ENCODE assay signal across 17 mouse cellular contexts in genomic region chr13:23928637-23929036, GRCm38 (mm10). TPM values are rescaled to one million over a fixed set of nuclear protein-coding genes. Genes with fewer than 3 reads are reported as not detected.
DNase-seq lines count a peak whose midpoint lies in the region; ATAC-seq and TF ChIP-seq lines count a peak whose summit lies in the region.
"Had no signal": no experiment of that assay in that cellular context is flagged by ENCODE, and none has a peak within 500 bp of the region (broad histone marks: within the 10 kb centered on the region; RNA-seq: fewer than 3 reads in every experiment).

No protein-coding gene starts in this region.

- H3K4me2 ChIP-seq in heart, embryonic 12.5 days: peak overlapping the region; percentile 9
- peak overlapping the region; percentile 41 for H3K4me2 ChIP-seq in intestine, postnatal 0 days (replicated peaks; ENCODE audit: low read depth)
- H3K4me2 ChIP-seq in forebrain, postnatal 0 days (ENCODE audit: low read depth): no peak overlapping the region
- no peak overlapping the region for H3K4me2 ChIP-seq in forebrain, embryonic 14.5 days (ENCODE audit: low read length)
- H3K4me2 ChIP-seq: limb, embryonic 13.5 days; midbrain, embryonic 12.5 days; neural tube, embryonic 12.5 days had no signal

- intact Hi-C loops in left cerebral cortex, postnatal 14 days (cut with DNase I): no loop called here

- no peak for ATAC-seq in heart, embryonic 12.5 days (ENCODE audit: insufficient number of reproducible peaks, low FRiP score)
- ATAC-seq in intestine, postnatal 0 days: peak; percentile 68
- no peak for ATAC-seq in forebrain, postnatal 0 days
- no peak for ATAC-seq in forebrain, embryonic 14.5 days

- no peak overlapping the region for H3K4me3 ChIP-seq in heart, embryonic 12.5 days
- no peak overlapping the region for H3K4me3 ChIP-seq in heart, embryonic 10.5 days
- H3K4me3 ChIP-seq in intestine, postnatal 0 days (ENCODE audit: low read depth, low read length): no peak overlapping the region
- H3K4me3 ChIP-seq in forebrain, postnatal 0 days (ENCODE audit: low read depth, low read length): no peak overlapping the region
- no peak overlapping the region for H3K4me3 ChIP-seq in forebrain, embryonic 14.5 days (ENCODE audit: low read depth, low read length)
- H3K4me3 ChIP-seq: hindbrain, embryonic 10.5 days; limb, embryonic 13.5 days; midbrain, embryonic 12.5 days; neural tube, embryonic 12.5 days had no signal

- DNase-seq in heart, embryonic 10.5 days (ENCODE audit: low spot score): no peak
- peak; percentile 47 for DNase-seq in 416B (ENCODE audit: low read depth)
- DNase-seq in lung, postnatal 10 days: peak; percentile 64
- DNase-seq in forebrain, postnatal 0 days: no peak
- DNase-seq in left cerebral cortex, postnatal 14 days (ENCODE audit: low spot score in 2 of 2): no peak
- no peak for DNase-seq in forebrain, embryonic 14.5 days (ENCODE audit: low spot score)
- DNase-seq: right cerebral cortex, postnatal 25 days had no signal

- no peaks in the 10 kb centered on the region for H3K36me3 ChIP-seq in heart, embryonic 12.5 days
- H3K36me3 ChIP-seq in heart, embryonic 10.5 days: no peaks in the 10 kb centered on the region
- H3K36me3 ChIP-seq in intestine, postnatal 0 days (ENCODE audit: control insufficient read depth, insufficient read depth): no peaks in the 10 kb centered on the region
- H3K36me3 ChIP-seq in forebrain, postnatal 0 days (ENCODE audit: insufficient read depth): no peaks in the 10 kb centered on the region
- H3K36me3 ChIP-seq in forebrain, embryonic 14.5 days (ENCODE audit: control insufficient read depth, insufficient read depth, low read length): no peaks in the 10 kb centered on the region
- H3K36me3 ChIP-seq: hindbrain, embryonic 10.5 days; limb, embryonic 13.5 days; midbrain, embryonic 12.5 days; neural tube, embryonic 12.5 days had no signal

- no peaks in the 10 kb centered on the region for H3K27me3 ChIP-seq in heart, embryonic 12.5 days (replicated peaks)
- no peaks in the 10 kb centered on the region for H3K27me3 ChIP-seq in heart, embryonic 10.5 days (ENCODE audit: insufficient read depth, poor library complexity, severe bottlenecking)
- no peaks in the 10 kb centered on the region for H3K27me3 ChIP-seq in intestine, postnatal 0 days (replicated peaks; ENCODE audit: control insufficient read depth, insufficient read depth, low read length)
- H3K27me3 ChIP-seq in forebrain, postnatal 0 days (ENCODE audit: insufficient read depth, low read length): no peaks in the 10 kb centered on the region
- H3K27me3 ChIP-seq in forebrain, embryonic 14.5 days (replicated peaks; ENCODE audit: control insufficient read depth, insufficient read depth, low read length): no peaks in the 10 kb centered on the region
- H3K27me3 ChIP-seq: limb, embryonic 13.5 days; midbrain, embryonic 12.5 days; neural tube, embryonic 12.5 days had no signal

- no peaks in the 10 kb centered on the region for H3K9me3 ChIP-seq in heart, embryonic 12.5 days (replicated peaks)
- H3K9me3 ChIP-seq in heart, embryonic 10.5 days: no peaks in the 10 kb centered on the region
- no peaks in the 10 kb centered on the region for H3K9me3 ChIP-seq in intestine, postnatal 0 days (ENCODE audit: control insufficient read depth)
- no peaks in the 10 kb centered on the region for H3K9me3 ChIP-seq in forebrain, postnatal 0 days (ENCODE audit: low read length)
- H3K9me3 ChIP-seq in forebrain, embryonic 14.5 days (replicated peaks; ENCODE audit: control insufficient read depth, low read length): no peaks in the 10 kb centered on the region
- H3K9me3 ChIP-seq: hindbrain, embryonic 10.5 days; limb, embryonic 13.5 days; midbrain, embryonic 12.5 days; neural tube, embryonic 12.5 days had no signal

- 37% methylated on average over 3 of the region's 3 CpGs for WGBS in heart, embryonic 12.5 days
- 45% methylated on average over 3 of the region's 3 CpGs for WGBS in heart, embryonic 10.5 days
- 38% methylated on average over 3 of the region's 3 CpGs for WGBS in intestine, postnatal 0 days
- WGBS in forebrain, postnatal 0 days: 66% methylated on average over 3 of the region's 3 CpGs
- 82% methylated on average over 3 of the region's 3 CpGs for WGBS in forebrain, embryonic 14.5 days

- no peak overlapping the region for H3K27ac ChIP-seq in heart, embryonic 12.5 days (ENCODE audit: poor library complexity, severe bottlenecking)
- H3K27ac ChIP-seq in heart, embryonic 10.5 days: no peak overlapping the region
- H3K27ac ChIP-seq in intestine, postnatal 0 days (ENCODE audit: low read depth, low read length): no peak overlapping the region
- no peak overlapping the region for H3K27ac ChIP-seq in forebrain, postnatal 0 days (ENCODE audit: low read depth, low read length)
- H3K27ac ChIP-seq in forebrain, embryonic 14.5 days (ENCODE audit: low read depth, low read length): no peak overlapping the region
- H3K27ac ChIP-seq: hindbrain, embryonic 10.5 days; limb, embryonic 13.5 days; midbrain, embryonic 12.5 days; neural tube, embryonic 12.5 days had no signal

- peaks cover 7% of the 10 kb centered on the region for H3K4me1 ChIP-seq in heart, embryonic 12.5 days (replicated peaks)
- no peaks in the 10 kb centered on the region; the same call in 1 of the 2 replicates for H3K4me1 ChIP-seq in heart, embryonic 10.5 days
- 0 out of 2 replicates have a peak, but pooled peaks cover 4% of the 10 kb centered on the region for H3K4me1 ChIP-seq in intestine, postnatal 0 days (replicated peaks; ENCODE audit: control insufficient read depth, insufficient read depth, low read length)
- H3K4me1 ChIP-seq in forebrain, postnatal 0 days (ENCODE audit: insufficient read depth): no peaks in the 10 kb centered on the region
- H3K4me1 ChIP-seq in forebrain, embryonic 14.5 days (ENCODE audit: control insufficient read depth, insufficient read depth, low read length): no peaks in the 10 kb centered on the region
- H3K4me1 ChIP-seq: midbrain, embryonic 12.5 days; neural tube, embryonic 12.5 days had no signal

- no peak for TF ChIP-seq CTCF in intestine, postnatal 0 days (IDR thresholded peaks at IDR 0.05; ENCODE audit: low read depth)
- no peak for TF ChIP-seq CTCF in forebrain, postnatal 0 days (IDR thresholded peaks at IDR 0.05; ENCODE audit: low read depth)

- H3K9ac ChIP-seq in heart, embryonic 12.5 days: no peak overlapping the region
- H3K9ac ChIP-seq in intestine, postnatal 0 days (ENCODE audit: low read depth, low read length): no peak overlapping the region
- H3K9ac ChIP-seq in forebrain, postnatal 0 days: no peak overlapping the region
- H3K9ac ChIP-seq in forebrain, embryonic 14.5 days (ENCODE audit: low read length): no peak overlapping the region
- H3K9ac ChIP-seq: limb, embryonic 13.5 days; midbrain, embryonic 12.5 days; neural tube, embryonic 12.5 days had no signal

RNA-seq across cellular contexts. Expression of gene Hist1h2ba, which starts 5.3 kb away (rescaled TPM):
- not detected in 2 replicates for polyA plus RNA-seq in heart, embryonic 12.5 days (2016; fragmentation: Nextera tagmentation; extraction: Ambion mirVana)
- not detected in 2 replicates for polyA plus RNA-seq in heart, embryonic 10.5 days (2016; fragmentation: Nextera tagmentation; extraction: Ambion mirVana)
- polyA plus RNA-seq in intestine, postnatal 0 days (2015; fragmentation: Nextera tagmentation; extraction: Ambion mirVana): not detected in 2 replicates
- not detected in 2 replicates for total RNA-seq in forebrain, postnatal 0 days (2014; rRNA removed)
- not detected in 2 replicates for polyA plus RNA-seq in forebrain, postnatal 0 days (2015; fragmentation: Nextera tagmentation; extraction: Ambion mirVana)
- total RNA-seq in left cerebral cortex, postnatal 14 days (2021): not detected
- not detected in 2 replicates for polyA plus RNA-seq in forebrain, embryonic 14.5 days (2014; fragmentation: Nextera tagmentation; extraction: Ambion mirVana)
- total RNA-seq: common myeloid progenitor, adult 5-6 weeks; gastrocnemius, adult 18-20 months; layer of hippocampus, postnatal 14 days had no signal
- polyA plus RNA-seq: hindbrain, embryonic 10.5 days; kidney, embryonic 14.5 days; limb, embryonic 13.5 days; midbrain, embryonic 12.5 days; neural tube, embryonic 12.5 days had no signal

RNA-seq across cellular contexts. Expression of gene Hist1h2aa, which starts 5.6 kb away (rescaled TPM):
- polyA plus RNA-seq in heart, embryonic 12.5 days (2016; fragmentation: Nextera tagmentation; extraction: Ambion mirVana): not detected in 2 replicates
- polyA plus RNA-seq in heart, embryonic 10.5 days (2016; fragmentation: Nextera tagmentation; extraction: Ambion mirVana): not detected in 2 replicates
- not detected in 2 replicates for polyA plus RNA-seq in intestine, postnatal 0 days (2015; fragmentation: Nextera tagmentation; extraction: Ambion mirVana)
- not detected in 2 replicates for total RNA-seq in forebrain, postnatal 0 days (2014; rRNA removed)
- polyA plus RNA-seq in forebrain, postnatal 0 days (2015; fragmentation: Nextera tagmentation; extraction: Ambion mirVana): not detected in 2 replicates
- not detected for total RNA-seq in left cerebral cortex, postnatal 14 days (2021)
- polyA plus RNA-seq in forebrain, embryonic 14.5 days (2014; fragmentation: Nextera tagmentation; extraction: Ambion mirVana): not detected in 2 replicates
- total RNA-seq: common myeloid progenitor, adult 5-6 weeks; gastrocnemius, adult 18-20 months; layer of hippocampus, postnatal 14 days had no signal
- polyA plus RNA-seq: hindbrain, embryonic 10.5 days; kidney, embryonic 14.5 days; limb, embryonic 13.5 days; midbrain, embryonic 12.5 days; neural tube, embryonic 12.5 days had no signal

RNA-seq across cellular contexts. Expression of gene Slc17a4, which starts 13.8 kb away (rescaled TPM):
- not detected in 2 replicates for polyA plus RNA-seq in heart, embryonic 12.5 days (2016; fragmentation: Nextera tagmentation; extraction: Ambion mirVana)
- 0.10 TPM in 1 of 2 replicates, not detected in the other for polyA plus RNA-seq in heart, embryonic 10.5 days (2016; fragmentation: Nextera tagmentation; extraction: Ambion mirVana)
- 31.3 and 39.0 TPM in 2 replicates for polyA plus RNA-seq in intestine, postnatal 0 days (2015; fragmentation: Nextera tagmentation; extraction: Ambion mirVana)
- total RNA-seq in forebrain, postnatal 0 days (2014; rRNA removed): not detected in 2 replicates
- not detected in 2 replicates for polyA plus RNA-seq in forebrain, postnatal 0 days (2015; fragmentation: Nextera tagmentation; extraction: Ambion mirVana)
- total RNA-seq in left cerebral cortex, postnatal 14 days (2021): not detected
- polyA plus RNA-seq in forebrain, embryonic 14.5 days (2014; fragmentation: Nextera tagmentation; extraction: Ambion mirVana): not detected in 2 replicates
- total RNA-seq: layer of hippocampus, postnatal 14 days had no signal
- polyA plus RNA-seq: hindbrain, embryonic 10.5 days; limb, embryonic 13.5 days; midbrain, embryonic 12.5 days had no signal

Comparison
In these comparisons a context has a peak if more than half of its experiments do, and no peak if none do; other contexts are left out.
1. H3K4me2 ChIP-seq: peak in heart, embryonic 12.5 days (single experiment) and intestine, postnatal 0 days (single experiment); none in forebrain, postnatal 0 days (single experiment) and forebrain, embryonic 14.5 days (single experiment).
2. DNase-seq: peak in 416B (single experiment) and lung, postnatal 10 days (single experiment); none in heart, embryonic 10.5 days (single experiment), forebrain, postnatal 0 days (single experiment), left cerebral cortex, postnatal 14 days (0 of 2) and forebrain, embryonic 14.5 days (single experiment).
3. RNA of gene Slc17a4, which starts 13.8 kb away (polyA plus RNA-seq): 31.3 to 39.0 TPM in intestine, postnatal 0 days; not detected in heart, embryonic 12.5 days, 0.10 TPM in heart, embryonic 10.5 days, not detected in forebrain, postnatal 0 days and not detected in forebrain, embryonic 14.5 days; every median in the first group is over 10 times any median in the second.